Mouse (Mus musculus) small intestine, adult 2 months (tissue): ENCODE measurements at regions not wholly inside any gene's neighbourhood (a gene's known extent, or its start where the extent isn't known, plus 50 kb on each side); places are given as distances from the start of the nearest gene placed in this dataset.

ENCODE experiments used
- H3K27ac ChIP-seq: fragments of 200-500 bp; 2 replicates; pipeline ENCODE4 v1.5.1; 2012; ENCODE audit warnings: low read depth, low read length, control low read depth, inconsistent platforms; ENCODE audit not compliant: insufficient read depth
- H3K27me3 ChIP-seq: fragments of 200-500 bp; 2 replicates; pipeline ENCODE4 v1.6.1; 2012; ENCODE audit warnings: mild to moderate bottlenecking, moderate library complexity, low read length, inconsistent platforms; ENCODE audit not compliant: control insufficient read depth, insufficient read depth
- H3K36me3 ChIP-seq: fragments of 200-500 bp; 2 replicates; pipeline ENCODE4 v1.6.1; 2012; ENCODE audit warnings: mild to moderate bottlenecking, low read length, control low read depth, inconsistent platforms; ENCODE audit not compliant: control insufficient read depth, insufficient read depth
- H3K4me1 ChIP-seq: fragments of 200-500 bp; 2 replicates; pipeline ENCODE4 v1.6.1; 2012; ENCODE audit warnings: low read length, inconsistent platforms, mixed read lengths; ENCODE audit not compliant: control insufficient read depth, insufficient read depth, insufficient read length
- H3K4me3 ChIP-seq: fragments of 200-500 bp; 2 replicates; pipeline ENCODE4 v1.5.1; 2012; ENCODE audit warnings: low read depth, mild to moderate bottlenecking, control low read depth, inconsistent platforms, low read length, moderate library complexity
- CTCF ChIP-seq: fragments of 200-500 bp; IDR thresholded peaks from 2 replicates; pipeline ENCODE4 v1.5.1; 2012; ENCODE audit warnings: low read depth, mild to moderate bottlenecking, control low read depth, inconsistent platforms, low read length, moderate library complexity, mixed read lengths; ENCODE audit not compliant: insufficient replicate concordance, insufficient read length; ENCODE audit errors: extremely low read depth
- POLR2A ChIP-seq: fragments of 200-500 bp; IDR thresholded peaks from 2 replicates; pipeline ENCODE4 v1.6.1; 2012; ENCODE audit warnings: low read depth, mild to moderate bottlenecking, control low read depth, inconsistent platforms, low read length, moderate library complexity
- WGBS: fragments of 180-500 bp; shearing (Covaris S2); methylation state at CpG from one replicate; pipeline ENCODE4 v1.1.7; 2018; 5-methylcytosine and 5-hydroxymethylcytosine counted together

DNA sequence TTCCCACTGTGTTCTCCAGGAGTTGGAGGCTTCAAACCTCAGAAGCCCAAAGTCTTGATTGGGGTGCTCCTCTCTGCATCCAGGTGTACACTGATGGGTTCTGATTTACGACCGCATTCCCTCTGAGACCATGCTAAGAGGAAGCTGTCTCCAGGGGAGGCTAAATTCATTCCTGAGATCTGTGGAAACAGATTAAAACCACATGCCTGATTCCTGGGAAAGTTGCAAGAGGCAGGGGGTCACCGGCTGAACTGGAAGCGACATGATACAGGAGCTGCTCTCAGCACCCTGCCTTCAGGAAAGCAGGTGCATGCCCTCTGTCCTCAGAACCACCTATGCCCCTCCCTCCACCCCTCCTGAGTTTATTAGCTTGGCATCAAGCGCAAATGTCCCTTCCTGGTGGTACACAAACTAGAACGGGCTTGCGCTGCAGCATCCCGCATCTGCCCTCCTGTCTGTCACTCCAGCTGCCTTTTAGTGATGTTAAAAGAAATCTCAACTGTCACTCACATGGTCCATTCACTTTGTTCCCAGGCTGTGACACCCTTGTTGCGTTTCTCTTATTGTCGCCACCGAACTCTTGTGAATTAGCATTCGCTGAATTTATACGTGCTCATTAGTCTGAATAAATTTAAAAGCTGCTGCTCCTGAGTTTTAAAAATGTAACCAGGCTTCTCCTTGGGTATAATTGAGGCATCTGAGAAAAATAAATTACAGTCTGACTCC, 446.3 kb upstream of the 3110018I06Rik start:
- H3K27me3 ChIP-seq = no peaks in the 10 kb centered on the region
- no peak overlapping the region for H3K4me3 ChIP-seq
- H3K36me3 ChIP-seq = no peaks in the 10 kb centered on the region
- TF ChIP-seq POLR2A (no peak), CTCF (no peak)
- WGBS = 75% methylated on average over 13 of the region's 13 CpGs
- H3K27ac ChIP-seq = no peak overlapping the region
- H3K4me1 ChIP-seq = no peaks in the 10 kb centered on the region

DNA sequence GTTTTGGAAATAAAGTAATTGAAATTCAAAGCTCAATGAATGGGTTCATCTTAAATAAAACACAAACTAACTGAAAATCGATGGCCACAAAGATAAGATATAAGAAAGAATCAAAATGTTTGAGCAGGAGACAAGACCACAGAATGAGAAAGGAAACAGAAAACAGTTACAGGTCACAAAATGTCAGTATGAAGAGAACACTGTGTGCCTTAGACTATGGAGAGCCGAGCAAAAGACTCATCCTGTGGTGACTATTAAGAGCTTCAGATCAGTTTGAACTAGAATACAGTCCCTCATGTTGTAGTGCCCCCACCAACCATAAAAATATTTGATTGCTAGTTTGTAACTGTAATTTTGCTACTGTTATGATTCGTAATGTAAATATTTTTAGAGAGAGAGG, 441.9 kb upstream of the 3110018I06Rik start:
- 74% methylated on average over 3 of the region's 3 CpGs for WGBS
- H3K4me1 ChIP-seq = no peaks in the 10 kb centered on the region
- no peaks in the 10 kb centered on the region for H3K27me3 ChIP-seq

DNA sequence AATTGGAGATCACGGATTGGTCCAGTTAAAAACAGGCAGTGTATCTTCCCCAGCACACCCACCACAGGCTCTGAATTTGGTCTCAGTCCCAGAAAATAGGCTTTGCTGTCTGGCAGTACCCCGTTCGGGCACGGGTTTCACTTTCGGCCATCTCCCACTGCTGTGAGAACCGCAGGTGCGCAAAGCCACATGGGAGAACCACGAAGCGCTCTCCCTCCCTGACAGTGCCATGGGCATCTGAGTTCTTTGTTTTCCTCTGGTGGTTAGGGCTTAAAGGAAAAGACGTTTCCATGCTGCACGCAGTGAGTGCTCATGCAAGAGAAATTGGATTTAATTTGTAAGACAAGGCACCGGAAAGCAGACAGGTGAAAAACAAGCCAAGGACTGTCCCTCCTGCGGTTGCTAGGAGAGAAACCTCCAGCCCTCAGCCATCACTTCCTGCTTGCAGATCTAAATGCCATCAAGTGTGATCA, 441.3 kb upstream of the 3110018I06Rik start:
- peak overlapping the region; percentile 31; the same call in 1 of the 2 replicates for H3K27ac ChIP-seq
- no peaks in the 10 kb centered on the region for H3K27me3 ChIP-seq
- TF ChIP-seq CTCF = no peak
- TF ChIP-seq POLR2A = no peak
- no peaks in the 10 kb centered on the region for H3K4me1 ChIP-seq
- WGBS = 69% methylated on average over 13 of the region's 13 CpGs
- H3K4me3 ChIP-seq = peak overlapping the region; percentile 2; the same call in 1 of the 2 replicates
- H3K36me3 ChIP-seq = no peaks in the 10 kb centered on the region

More for the DNA sequence above, 441.9 kb upstream of the 3110018I06Rik start:
- Histone ChIP-seq H3K36me3 (no peaks in the 10 kb centered on the region), H3K27ac (no peak overlapping the region), H3K4me3 (no peak overlapping the region)
- TF ChIP-seq POLR2A (no peak), CTCF (no peak)

DNA sequence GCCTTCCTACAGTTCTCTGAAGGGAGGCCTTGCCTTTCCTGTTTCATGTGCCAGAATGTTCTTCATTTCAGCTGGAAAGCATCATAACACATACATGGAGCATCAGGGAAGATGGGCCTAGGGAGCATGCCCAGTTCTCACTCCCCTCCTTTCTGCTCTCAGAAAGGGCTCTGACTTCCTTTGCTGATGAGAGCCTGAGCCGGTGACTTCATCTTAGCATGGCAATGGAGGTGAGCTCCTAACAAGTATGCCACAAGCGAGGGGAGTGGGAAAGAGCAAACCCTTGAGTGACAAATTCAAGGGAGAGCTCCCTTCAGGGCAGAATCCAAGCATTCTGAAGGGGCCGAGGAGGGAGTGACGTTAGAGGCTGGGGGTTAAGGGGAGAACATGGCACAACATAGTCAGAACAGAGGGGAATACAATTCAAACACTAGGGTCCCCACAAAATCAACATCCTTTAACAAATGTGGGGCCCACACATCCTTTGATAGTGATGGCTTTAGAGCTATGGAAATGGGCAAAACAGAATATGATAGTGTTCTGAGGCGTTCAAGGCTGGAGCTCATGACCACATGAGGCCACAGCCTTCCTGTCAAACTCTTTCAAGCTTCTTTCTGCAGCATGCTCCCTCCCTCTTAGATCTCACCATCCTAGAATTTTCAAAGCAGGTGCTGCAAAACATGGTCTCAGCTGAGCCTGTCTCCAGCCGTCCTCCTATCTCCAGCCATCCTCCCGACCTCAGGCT, 437.4 kb upstream of the 3110018I06Rik start:
- H3K27ac ChIP-seq = no peak overlapping the region
- TF ChIP-seq POLR2A = no peak
- no peak for TF ChIP-seq CTCF
- no peaks in the 10 kb centered on the region for H3K4me1 ChIP-seq
- no peaks in the 10 kb centered on the region for H3K36me3 ChIP-seq
- no peak overlapping the region for H3K4me3 ChIP-seq
- WGBS = 67% methylated on average over 7 of the region's 7 CpGs
- no peaks in the 10 kb centered on the region for H3K27me3 ChIP-seq

DNA sequence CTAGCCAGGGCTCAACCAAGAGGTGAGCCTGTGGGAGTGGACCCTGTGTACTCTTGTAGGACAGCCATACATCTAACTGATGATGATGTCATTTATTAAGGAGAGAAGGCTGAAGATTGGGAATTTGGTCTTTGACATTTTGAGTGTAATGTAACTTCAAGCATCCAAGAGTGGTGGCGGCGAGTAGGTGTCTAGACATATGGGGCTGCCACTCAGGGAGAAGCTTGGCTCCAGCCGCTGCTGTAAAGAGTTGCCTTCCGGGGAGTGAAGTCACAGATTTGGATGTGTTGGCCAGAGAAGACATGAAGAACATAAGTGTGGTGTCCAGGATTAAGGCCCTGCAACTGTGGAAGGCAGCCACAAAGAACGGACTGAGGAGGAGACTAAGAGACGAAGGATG, 436.3 kb upstream of the 3110018I06Rik start:
- 90% methylated on average over 6 of the region's 6 CpGs for WGBS
- Histone ChIP-seq H3K27ac (no peak overlapping the region), H3K4me3 (no peak overlapping the region), H3K4me1 (no peaks in the 10 kb centered on the region), H3K36me3 (no peaks in the 10 kb centered on the region), H3K27me3 (no peaks in the 10 kb centered on the region)
- TF ChIP-seq POLR2A (no peak), CTCF (no peak)

DNA sequence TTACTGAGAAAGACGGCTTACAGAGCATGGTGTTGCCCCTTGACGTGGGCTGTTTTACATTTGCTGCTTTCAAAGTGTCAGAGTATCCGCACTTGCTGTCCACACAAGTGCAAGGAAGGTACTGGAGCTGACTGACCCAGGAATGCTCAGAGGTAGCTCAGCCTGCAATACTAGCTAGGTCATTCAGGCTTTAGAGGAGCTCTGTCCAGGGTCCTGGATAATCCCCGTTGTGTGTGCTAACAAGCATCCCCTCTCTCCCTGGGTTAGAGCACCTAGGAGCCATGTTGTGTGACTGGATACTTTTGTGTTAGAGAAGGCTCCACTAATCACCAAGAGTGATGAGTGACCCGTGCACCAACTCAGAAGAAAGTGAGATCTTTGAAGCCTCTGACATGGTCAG, 431.9 kb upstream of the 3110018I06Rik start:
- no peaks in the 10 kb centered on the region for H3K4me1 ChIP-seq
- TF ChIP-seq POLR2A (no peak), CTCF (no peak)
- H3K36me3 ChIP-seq = no peaks in the 10 kb centered on the region
- H3K27ac ChIP-seq = no peak overlapping the region
- no peaks in the 10 kb centered on the region for H3K27me3 ChIP-seq
- no peak overlapping the region for H3K4me3 ChIP-seq
- 27% methylated on average over 5 of the region's 5 CpGs for WGBS

DNA sequence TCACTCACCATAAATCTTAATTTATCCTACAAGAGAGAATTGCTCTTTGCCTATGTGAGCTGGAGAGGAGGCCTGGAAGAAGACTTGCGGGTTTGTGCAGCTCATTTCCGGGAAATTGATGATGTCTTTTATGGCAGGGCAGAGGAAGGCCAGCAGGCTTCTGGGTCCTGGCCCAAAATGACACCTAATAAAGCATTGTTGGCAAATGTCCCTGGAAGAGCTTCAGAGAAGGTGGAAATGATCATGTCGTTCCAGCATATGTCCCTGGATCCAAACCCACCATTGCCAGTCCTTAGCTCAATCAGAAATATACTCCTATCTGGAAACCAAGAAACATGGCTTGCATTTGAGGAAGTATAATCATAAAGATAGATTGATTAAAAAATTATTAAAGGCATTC, 427.9 kb upstream of the 3110018I06Rik start:
- no peak overlapping the region for H3K27ac ChIP-seq
- H3K27me3 ChIP-seq = no peaks in the 10 kb centered on the region
- no peak overlapping the region for H3K4me3 ChIP-seq
- TF ChIP-seq POLR2A (no peak), CTCF (no peak)
- H3K36me3 ChIP-seq = no peaks in the 10 kb centered on the region
- 71% methylated on average over 3 of the region's 3 CpGs for WGBS
- no peaks in the 10 kb centered on the region for H3K4me1 ChIP-seq
